Mouse (Mus musculus): Measurements from ENCODE around the gene Dnajc25.

Dnajc25 gene

GRCm38 (mm10) chr4:59006211-59006610 lies 11.3 kb downstream of the Dnajc25 start:
- no peak for DNase-seq

DNA sequence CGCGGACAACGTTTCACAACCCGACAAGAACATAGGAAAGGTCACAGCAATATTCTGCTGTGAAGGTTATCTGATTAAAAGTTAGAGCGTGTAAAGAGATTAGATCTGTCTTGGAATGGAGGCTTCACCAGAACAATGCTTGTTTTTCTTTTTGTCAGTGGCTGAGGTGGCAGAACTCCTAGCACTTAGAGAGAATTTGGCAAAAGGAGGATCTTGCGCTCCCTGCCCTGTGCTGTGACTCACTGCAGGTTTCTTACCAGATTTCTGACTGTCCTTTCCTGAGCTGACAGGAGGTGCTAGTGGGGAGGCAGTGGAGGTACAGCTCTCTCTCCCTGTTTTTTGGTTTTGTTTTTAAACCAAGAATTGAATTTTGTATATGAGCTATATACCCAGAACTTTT lies 12.2 kb downstream of the Dnajc25 start:
- no peak for DNase-seq

DNA sequence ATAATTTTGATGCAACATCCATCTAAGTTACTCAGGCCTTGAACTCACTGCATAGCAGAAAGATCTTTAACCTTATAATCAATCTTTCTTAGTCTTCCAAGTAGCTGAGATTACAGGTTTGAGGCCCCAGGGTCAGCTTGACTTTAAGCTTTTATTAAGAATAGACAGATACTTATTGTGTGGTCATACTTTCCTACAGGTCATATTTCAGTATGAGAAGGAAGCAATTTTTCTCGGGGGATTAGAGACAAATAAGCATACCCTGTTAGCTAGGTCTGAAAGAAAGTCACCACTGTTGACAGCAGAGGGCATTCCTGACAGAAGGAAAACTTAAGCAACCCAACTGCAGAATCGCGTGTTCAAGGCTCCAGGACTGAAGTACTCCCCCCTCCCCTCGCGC lies 13.1 kb downstream of the Dnajc25 start:
- no peak for DNase-seq

DNA sequence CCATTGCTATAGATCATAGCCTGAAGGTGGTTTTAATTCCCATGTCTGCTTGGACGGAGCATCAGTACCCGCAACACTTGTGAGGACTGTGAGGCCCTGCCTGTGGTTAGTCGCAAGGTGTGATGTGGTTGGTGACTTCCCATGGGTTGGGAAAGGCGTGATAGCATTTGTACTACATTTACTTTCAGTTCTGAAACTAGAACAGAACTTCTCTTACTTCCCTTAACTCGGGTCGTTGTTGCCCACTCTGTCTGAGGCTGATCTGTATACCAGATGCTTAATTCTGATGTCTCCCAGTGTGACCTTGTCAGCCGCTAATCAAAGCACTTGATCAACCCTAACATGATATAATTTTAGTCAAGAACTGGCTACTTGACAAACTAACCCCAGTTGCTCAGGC lies 14.3 kb downstream of the Dnajc25 start:
- peak in 1 of 2 experiments; percentile 19 for DNase-seq

DNA sequence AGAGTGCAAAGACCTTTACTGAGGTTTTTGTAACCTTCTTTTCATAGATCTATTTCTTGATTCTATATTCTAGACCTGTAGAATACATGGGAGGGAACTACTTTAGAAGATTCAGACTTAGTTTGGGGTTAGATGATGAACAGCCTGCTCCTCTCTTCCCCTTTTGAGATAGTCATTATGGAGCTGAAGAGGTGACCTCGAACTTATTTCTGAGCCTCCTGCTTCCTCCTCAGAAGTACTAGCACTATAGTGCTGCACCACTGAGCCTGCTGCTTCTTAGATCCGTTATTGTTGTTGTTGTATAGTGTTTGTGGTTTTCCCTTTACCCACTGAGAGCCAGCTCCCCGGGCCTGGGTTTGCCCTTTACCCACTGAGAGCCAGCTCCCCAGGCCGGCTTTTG lies 14.8 kb downstream of the Dnajc25 start:
- DNase-seq = no peak

- DNase-seq = no peak
These were observed 16.6 kb downstream of the Dnajc25 start for GRCm38 (mm10) chr4:59011446-59011845.

DNA sequence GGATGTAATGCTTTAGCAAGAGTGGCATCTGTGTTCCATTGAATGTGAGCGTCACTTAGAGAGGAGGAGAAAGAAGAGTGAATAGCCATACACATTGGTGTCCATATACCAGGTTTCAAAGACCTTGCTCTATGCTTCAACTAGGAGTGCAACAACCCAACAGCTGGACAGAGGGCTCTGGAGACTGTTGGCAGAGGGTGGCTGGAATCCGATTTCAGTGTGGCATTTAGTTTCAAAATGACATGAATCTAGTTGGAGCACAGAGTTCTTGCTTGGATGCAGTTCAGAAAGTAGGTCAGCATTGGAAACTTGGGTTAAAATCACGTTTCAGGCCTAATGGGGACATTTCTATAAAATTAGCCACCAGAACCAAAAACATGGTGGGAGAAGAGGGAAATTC lies 20.3 kb downstream of the Dnajc25 start:
- DNase-seq = no peak

DNA sequence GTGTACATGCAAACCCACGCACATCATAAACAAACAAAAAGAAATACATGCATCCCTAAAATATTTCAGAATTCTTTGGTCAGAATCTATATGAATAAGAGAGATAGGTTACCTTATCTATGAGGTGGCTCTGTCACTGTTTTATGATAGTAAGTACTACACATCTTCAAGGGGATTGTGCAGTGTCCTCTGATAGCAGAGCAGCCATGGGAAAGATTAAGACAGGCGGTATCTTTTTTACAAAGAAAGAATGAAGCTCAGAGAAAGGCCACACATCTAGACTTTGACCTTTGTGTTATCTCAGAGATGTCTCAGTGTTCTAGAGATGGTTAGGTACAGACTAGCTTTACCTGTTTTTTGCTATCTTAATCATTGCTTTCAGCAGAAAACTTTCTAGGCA lies 22.1 kb downstream of the Dnajc25 start:
- no peak for DNase-seq

- peak in 1 of 2 experiments; percentile 11 for DNase-seq
These were observed 39.6 kb downstream of the Dnajc25 start for GRCm38 (mm10) chr4:59034325-59034917.

- peak; percentile 53 to 61 for DNase-seq
These were observed 40.3 kb downstream of the Dnajc25 start, which contains the start of gene Gng10 for GRCm38 (mm10) chr4:59034918-59035785. TSS of gene Gng10 (plus strand) at chr4:59035088.

GRCm38 (mm10) chr4:59035786-59036350 lies 41.0 kb downstream of the Dnajc25 start:
- DNase-seq = no peak

DNA sequence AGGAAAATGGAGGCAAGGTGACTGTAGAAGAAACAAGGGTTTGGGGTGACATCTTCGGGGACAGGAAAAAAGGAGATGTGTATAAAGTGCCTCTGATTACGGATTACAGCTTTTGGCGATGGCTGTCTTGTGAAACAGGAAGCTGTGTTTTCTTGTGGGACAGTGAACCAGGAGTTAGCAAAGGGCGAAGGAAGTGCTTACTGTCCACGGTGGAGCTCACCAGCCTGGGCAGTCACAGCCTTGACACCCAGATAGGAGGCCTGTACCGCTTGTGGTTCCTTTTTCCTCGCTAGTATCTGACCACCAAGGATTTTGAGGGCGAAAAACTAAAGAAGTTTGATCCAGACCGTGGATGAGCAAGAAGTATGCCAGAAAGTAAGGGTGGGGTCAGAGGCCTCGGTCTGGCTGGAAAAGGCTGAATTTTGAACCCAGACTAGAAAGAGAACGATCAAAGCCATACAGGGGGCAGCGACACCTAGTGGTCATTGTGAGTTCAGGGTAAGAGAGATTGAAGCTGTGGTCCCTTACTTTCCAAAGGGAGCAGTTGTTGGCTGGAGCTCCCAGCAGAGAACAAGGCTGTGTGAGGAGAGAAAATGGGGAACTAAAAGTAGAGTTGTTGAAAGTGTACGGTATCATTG lies 41.7 kb downstream of the Dnajc25 start:
- peak; percentile 71 to 73 for DNase-seq

DNA sequence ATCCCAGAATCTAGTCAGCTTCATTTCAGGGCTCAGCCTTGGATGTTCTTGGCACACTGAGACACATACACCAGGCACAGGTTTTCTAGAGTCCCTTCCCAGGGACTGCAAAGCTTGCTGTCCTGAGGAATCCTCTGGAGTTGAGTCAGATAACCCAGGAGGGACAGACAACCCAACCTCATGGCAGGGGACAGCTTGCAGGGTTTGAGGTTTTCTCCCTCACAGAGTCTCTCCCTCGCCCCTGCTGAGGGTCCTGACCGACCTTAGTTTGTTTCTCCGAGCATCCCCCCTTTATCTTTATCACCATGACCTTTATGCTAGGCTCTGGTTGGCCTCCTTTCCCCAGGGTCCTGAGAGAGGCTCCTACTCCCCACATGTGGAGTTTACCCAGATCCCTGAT lies 42.7 kb downstream of the Dnajc25 start:
- no peak for DNase-seq

DNA sequence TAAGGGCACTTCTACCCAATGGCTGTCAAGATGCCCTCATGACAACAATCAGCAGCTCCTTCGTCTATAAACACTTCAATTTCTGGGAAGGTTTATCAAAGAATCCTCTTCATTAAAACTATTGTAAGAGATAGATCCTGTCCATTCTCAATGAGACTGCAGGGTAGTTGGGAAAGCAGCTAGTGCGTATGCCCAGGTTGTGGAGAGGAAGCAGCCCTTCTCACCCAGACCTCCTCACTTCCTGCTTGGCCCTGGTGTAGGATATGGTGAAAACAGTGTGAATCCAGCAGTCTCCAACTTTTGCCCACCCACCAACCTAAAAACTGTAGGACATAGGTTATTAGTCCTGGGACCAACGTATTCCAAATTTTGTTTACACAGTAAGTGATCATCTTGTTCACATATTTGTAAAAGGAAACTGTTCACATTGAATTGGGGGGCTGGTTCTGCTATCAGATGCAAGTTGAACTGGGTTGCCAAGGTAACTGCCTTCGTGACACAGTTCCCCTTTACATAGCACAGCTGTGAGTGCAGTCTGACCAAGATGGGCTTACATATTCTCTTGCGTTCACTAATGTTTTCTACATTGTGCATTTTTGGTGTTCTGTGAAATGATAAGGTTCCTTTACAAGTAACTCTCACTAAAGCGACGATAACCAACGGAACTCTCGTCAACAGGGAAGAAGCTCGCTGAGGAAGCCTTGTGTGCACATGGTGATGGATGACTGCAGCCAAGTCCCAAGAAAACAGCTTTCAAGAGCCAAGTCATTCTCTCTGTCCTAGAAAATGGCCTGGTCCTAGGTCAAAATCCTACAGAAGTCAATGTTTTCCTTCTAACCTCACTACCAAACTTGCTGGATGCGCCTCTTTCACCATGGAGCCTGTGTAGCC lies 45.8 kb downstream of the Dnajc25 start:
- no peak for DNase-seq

GRCm38 (mm10) chr4:59043074-59043473 lies 48.2 kb downstream of the Dnajc25 start:
- peak in 1 of 2 experiments; percentile 10 for DNase-seq

GRCm38 (mm10) chr4:59043891-59044290 lies 49.0 kb downstream of the Dnajc25 start:
- no peak for DNase-seq

- no peak for DNase-seq
These were observed 52.4 kb downstream of the Dnajc25 start for GRCm38 (mm10) chr4:59047222-59047621.

GRCm38 (mm10) chr4:59051081-59051480 lies 56.2 kb downstream of the Dnajc25 start:
- no peak for DNase-seq

GRCm38 (mm10) chr4:59057929-59058328 lies 63.1 kb downstream of the Dnajc25 start:
- DNase-seq = no peak

- no peak for DNase-seq
These were observed 67.7 kb downstream of the Dnajc25 start for GRCm38 (mm10) chr4:59062526-59062925.

DNA sequence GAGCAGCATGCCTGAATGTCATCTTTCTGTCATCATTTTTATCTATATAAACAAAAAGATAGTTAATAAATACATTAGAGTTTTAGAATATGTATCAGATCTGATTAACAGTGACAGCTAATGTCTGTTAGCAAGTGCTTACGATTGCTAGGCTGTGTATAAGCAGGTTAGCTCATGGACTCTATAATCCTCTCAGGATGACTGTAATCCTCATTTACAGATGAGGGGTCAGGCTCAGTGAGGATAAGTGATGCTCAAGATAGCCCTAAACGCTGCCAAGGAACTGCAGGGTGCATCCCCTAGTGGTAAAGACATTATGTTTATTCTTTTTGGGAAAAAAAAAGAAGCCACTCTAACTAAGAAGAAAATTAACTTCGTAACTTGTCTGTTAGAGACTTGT lies 74.4 kb downstream of the Dnajc25 start:
- no peak for DNase-seq

All from lung, adult 18-20 months (tissue).